Mouse (Mus musculus) bone marrow macrophage, adult 2 months (primary cell): ENCODE results near the gene Cry2.

Source experiments
- CTCF ChIP-seq: IDR thresholded peaks from 2 replicates; pipeline ENCODE4 v1.5.1; 2012; ENCODE audit warnings: low read depth, mild to moderate bottlenecking, low read length, moderate library complexity
- POLR2A ChIP-seq: IDR thresholded peaks from 2 replicates; pipeline ENCODE4 v1.6.1; 2012; ENCODE audit warnings: mild to moderate bottlenecking, low read depth, low read length, borderline replicate concordance

DNA sequence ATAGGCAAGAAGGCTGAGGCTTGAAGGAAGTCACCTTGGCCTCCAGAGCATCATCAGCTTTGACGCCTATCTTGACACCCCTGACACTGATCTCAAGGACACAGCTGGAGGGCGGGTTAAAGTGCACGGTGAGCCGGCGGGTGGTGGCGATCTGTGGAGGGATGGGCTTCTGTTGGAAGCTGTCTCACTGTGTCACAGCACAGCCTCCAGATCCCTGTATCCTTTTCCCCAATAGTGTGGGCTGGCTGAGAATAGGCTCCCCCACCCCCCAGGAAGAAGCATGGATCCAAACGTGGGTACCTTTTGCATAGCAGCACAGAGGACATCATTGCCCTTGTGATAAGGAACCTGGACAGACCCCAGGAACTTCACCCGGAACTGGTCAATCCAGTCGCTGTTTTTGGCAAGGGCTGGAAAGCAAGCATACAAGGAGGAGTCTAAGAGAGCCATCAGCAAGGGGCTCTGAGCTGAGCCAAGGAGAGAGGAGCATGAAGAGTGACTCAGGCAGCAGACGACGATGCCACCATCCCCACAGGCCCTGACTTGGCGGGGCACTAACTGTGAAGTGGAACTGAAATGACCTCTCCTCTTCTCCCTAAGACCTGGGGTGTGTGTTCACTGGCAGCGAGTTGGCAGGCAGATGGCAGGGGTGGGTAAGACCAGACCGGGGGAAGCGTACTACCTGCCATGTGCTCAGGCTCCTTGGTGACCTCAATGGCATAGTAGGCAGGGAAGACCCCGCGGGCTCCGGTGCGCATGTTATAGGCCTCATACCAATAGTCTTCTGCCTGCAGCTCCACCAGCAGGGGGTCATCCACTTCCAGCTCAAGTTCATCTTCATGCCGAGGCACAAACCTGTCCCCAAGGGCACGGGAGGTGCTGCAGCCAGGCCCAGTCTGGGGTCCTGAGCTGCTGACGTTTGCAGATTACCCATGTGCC, 48.5 kb downstream of the Cry2 start:
- TF ChIP-seq CTCF (no peak), POLR2A (no peak)
